In genomic region chr19:47346606-47347005, GRCm38 (mm10) we compare ENCODE assay signal across 21 mouse cellular contexts.
A peak's percentile ranks its signal among the peaks of the same experiment; 100 is the strongest.
DNase-seq lines count a peak whose midpoint lies in the region; ATAC-seq and TF ChIP-seq lines count a peak whose summit lies in the region.
"Had no signal": no experiment of that assay in that cellular context is flagged by ENCODE, and none has a peak within 500 bp of the region (broad histone marks: within the 10 kb centered on the region; RNA-seq: fewer than 3 reads in every experiment).

No protein-coding gene starts in this region.

- H3K9ac ChIP-seq in lung, postnatal 0 days (replicated peaks; ENCODE audit: low read depth): no peak overlapping the region
- H3K9ac ChIP-seq in stomach, postnatal 0 days (ENCODE audit: low read length): no peak overlapping the region
- H3K9ac ChIP-seq: embryonic facial prominence, embryonic 15.5 days; forebrain, embryonic 15.5 days; hindbrain, embryonic 13.5 days had no signal

- no peak for TF ChIP-seq EP300 in lung, postnatal 0 days (IDR thresholded peaks at IDR 0.05)
- TF ChIP-seq EP300 in stomach, postnatal 0 days (optimal IDR thresholded peaks at IDR 0.05): no peak

- peak overlapping the region; percentile 71 for H3K27ac ChIP-seq in gastrocnemius, adult 2 months
- no peak overlapping the region for H3K27ac ChIP-seq in lung, postnatal 0 days (ENCODE audit: low read length)
- H3K27ac ChIP-seq in embryonic facial prominence, embryonic 10.5 days (replicated peaks): peak overlapping the region; percentile 3; the same call in 1 of the 2 replicates
- H3K27ac ChIP-seq in stomach, postnatal 0 days (replicated peaks): 0 out of 2 replicates have a peak overlapping the region, but pooled peaks have one; percentile 8
- H3K27ac ChIP-seq: forebrain, embryonic 15.5 days; heart, embryonic 10.5 days; hindbrain, embryonic 13.5 days; hindbrain, postnatal 0 days had no signal

- no peak overlapping the region for H3K4me3 ChIP-seq in gastrocnemius, adult 2 months
- H3K4me3 ChIP-seq in lung, postnatal 0 days (ENCODE audit: low read depth, low read length): no peak overlapping the region
- H3K4me3 ChIP-seq in embryonic facial prominence, embryonic 10.5 days: no peak overlapping the region
- no peak overlapping the region for H3K4me3 ChIP-seq in stomach, postnatal 0 days (ENCODE audit: low read depth, low read length)
- H3K4me3 ChIP-seq: embryonic facial prominence, embryonic 15.5 days; forebrain, embryonic 15.5 days; heart, embryonic 10.5 days; hindbrain, embryonic 13.5 days had no signal

- H3K4me1 ChIP-seq in lung, postnatal 0 days (ENCODE audit: insufficient read depth, low read depth, low read length): 0 out of 2 replicates have a peak, but pooled peaks cover 3% of the 10 kb centered on the region
- H3K4me1 ChIP-seq in embryonic facial prominence, embryonic 10.5 days: peaks cover 48% of the 10 kb centered on the region
- H3K4me1 ChIP-seq in stomach, postnatal 0 days (replicated peaks; ENCODE audit: control insufficient read depth, insufficient read depth): 0 out of 2 replicates have a peak, but pooled peaks cover 6% of the 10 kb centered on the region

- H3K27me3 ChIP-seq in lung, postnatal 0 days (replicated peaks; ENCODE audit: insufficient read depth, low read length): no peaks in the 10 kb centered on the region
- peaks cover 54% of the 10 kb centered on the region for H3K27me3 ChIP-seq in embryonic facial prominence, embryonic 10.5 days (replicated peaks; ENCODE audit: low read depth, poor library complexity, severe bottlenecking)
- no peaks in the 10 kb centered on the region for H3K27me3 ChIP-seq in stomach, postnatal 0 days (ENCODE audit: control insufficient read depth, insufficient read depth, low read length)
- H3K27me3 ChIP-seq: embryonic facial prominence, embryonic 15.5 days had no signal

- TF ChIP-seq CTCF in gastrocnemius, adult 2 months (IDR thresholded peaks at IDR 0.05): no peak
- no peak for TF ChIP-seq CTCF in lung, postnatal 0 days (IDR thresholded peaks at IDR 0.05)
- TF ChIP-seq CTCF in stomach, postnatal 0 days (IDR thresholded peaks at IDR 0.05; ENCODE audit: low read depth): no peak

- DNase-seq in gastrocnemius, adult 2 months: peak; percentile 68
- no peak for DNase-seq in gastrocnemius, postnatal 10 days
- DNase-seq in lung, postnatal 0 days (ENCODE audit: low spot score): no peak
- DNase-seq in lung, postnatal 4 days: no peak
- DNase-seq in embryonic facial prominence, embryonic 10.5 days (ENCODE audit: low spot score): no peak
- no peak for DNase-seq in stomach, postnatal 0 days (ENCODE audit: low spot score)
- no peak for DNase-seq in left cerebral cortex, postnatal 14 days (ENCODE audit: low spot score in 2 of 2)
- no peak for DNase-seq in spleen, postnatal 14 days (ENCODE audit: low spot score in 2 of 2)
- DNase-seq: adrenal gland, adult 2 months; adrenal gland, postnatal 25 days; cerebellum, adult 2 months; cerebellum, postnatal 10 days; kidney, adult 18-20 months had no signal

- no peaks in the 10 kb centered on the region for H3K36me3 ChIP-seq in lung, postnatal 0 days (ENCODE audit: insufficient read depth, low read length)
- H3K36me3 ChIP-seq in embryonic facial prominence, embryonic 10.5 days (replicated peaks): no peaks in the 10 kb centered on the region
- no peaks in the 10 kb centered on the region for H3K36me3 ChIP-seq in stomach, postnatal 0 days (ENCODE audit: control insufficient read depth, insufficient read depth, low read length)
- H3K36me3 ChIP-seq: embryonic facial prominence, embryonic 15.5 days; forebrain, embryonic 15.5 days; G1E; hindbrain, embryonic 13.5 days had no signal

- 55% methylated on average over 8 of the region's 8 CpGs for WGBS in lung, postnatal 0 days
- 44% methylated on average over 8 of the region's 8 CpGs for WGBS in embryonic facial prominence, embryonic 10.5 days
- whole genome bisulfite sequencing in stomach, postnatal 0 days: 67% methylated on average over 8 of the region's 8 CpGs

- H3K4me2 ChIP-seq in lung, postnatal 0 days (replicated peaks; ENCODE audit: low read depth, low read length): no peak overlapping the region
- no peak overlapping the region for H3K4me2 ChIP-seq in stomach, postnatal 0 days (replicated peaks; ENCODE audit: low read depth)
- H3K4me2 ChIP-seq: embryonic facial prominence, embryonic 15.5 days; forebrain, embryonic 15.5 days; hindbrain, embryonic 13.5 days had no signal

- intact Hi-C loops in gastrocnemius, adult 2 months (cut with DNase I): no loop called here
- intact Hi-C loops in left cerebral cortex, postnatal 14 days (cut with DNase I): no loop called here

- peak; percentile 34; the same call in 1 of the 2 replicates for ATAC-seq in lung, postnatal 0 days
- ATAC-seq in stomach, postnatal 0 days (ENCODE audit: low FRiP score, low TSS enrichment): no peak
- ATAC-seq: CD4-positive, CD25-positive, alpha-beta regulatory T cell, adult 4 months; forebrain, embryonic 15.5 days; hindbrain, postnatal 0 days; Patski had no signal

- no peaks in the 10 kb centered on the region for H3K9me3 ChIP-seq in lung, postnatal 0 days (ENCODE audit: low read length)
- H3K9me3 ChIP-seq in embryonic facial prominence, embryonic 10.5 days: no peaks in the 10 kb centered on the region
- no peaks in the 10 kb centered on the region for H3K9me3 ChIP-seq in stomach, postnatal 0 days (ENCODE audit: control insufficient read depth, low read length)
- H3K9me3 ChIP-seq: embryonic facial prominence, embryonic 15.5 days; forebrain, embryonic 15.5 days; G1E; heart, embryonic 10.5 days; hindbrain, embryonic 13.5 days had no signal
